Mouse (Mus musculus) forebrain, embryonic 16.5 days (tissue): ENCODE data around the gene Tpd52l2. TPM values are rescaled to one million over a fixed set of nuclear protein-coding genes. Genes with fewer than 3 reads are reported as not detected.

Source experiments
- ATAC-seq: fragments of 200-750 bp; cut with Nextera tagmentation; 2 replicates; pipeline ENCODE4 v1.8.0; 2017; ENCODE audit warnings: mild to moderate bottlenecking, moderate library complexity
- H3K27ac ChIP-seq: fragments of 300-500 bp; sonication (generic); 2 replicates; pipeline ENCODE4 v1.5.1; 2014; ENCODE audit warnings: low read length, control low read depth
- H3K27me3 ChIP-seq: fragments of 300-500 bp; sonication (generic); replicated peaks from 2 replicates; pipeline ENCODE4 v1.6.1; 2014; ENCODE audit warnings: low read length; ENCODE audit not compliant: control insufficient read depth, insufficient read depth
- H3K36me3 ChIP-seq: fragments of 300-500 bp; sonication (generic); 2 replicates; pipeline ENCODE4 v1.6.1; 2014; ENCODE audit not compliant: control insufficient read depth, insufficient read depth
- H3K4me1 ChIP-seq: fragments of 300-500 bp; sonication (generic); replicated peaks from 2 replicates; pipeline ENCODE4 v1.6.1; 2014; ENCODE audit warnings: low read length; ENCODE audit not compliant: control insufficient read depth, insufficient read depth
- H3K4me2 ChIP-seq: fragments of 300-500 bp; sonication (generic); 2 replicates; pipeline ENCODE4 v1.6.1; 2014; ENCODE audit warnings: mild to moderate bottlenecking, low read length, control low read depth
- H3K4me3 ChIP-seq: fragments of 300-500 bp; sonication (generic); replicated peaks from 2 replicates; pipeline ENCODE4 v1.5.1; 2014; ENCODE audit warnings: mild to moderate bottlenecking, low read length, control low read depth
- H3K9ac ChIP-seq: fragments of 300-500 bp; sonication (generic); replicated peaks from 2 replicates; pipeline ENCODE4 v1.6.1; 2014; ENCODE audit warnings: low read depth, low read length, control low read depth
- H3K9me3 ChIP-seq: fragments of 300-500 bp; sonication (generic); 2 replicates; pipeline ENCODE4 v1.6.1; 2016; ENCODE audit warnings: low read length; ENCODE audit not compliant: control insufficient read depth
- WGBS: fragments of 180-500 bp; shearing (Covaris S2); extraction: QIAGEN DNeasy Blood & Tissue Kit; methylation state at CpG from one replicate; pipeline ENCODE4 v1.1.7; 2014; 5-methylcytosine and 5-hydroxymethylcytosine counted together
- polyA plus RNA-seq: library from polyadenylated mRNA; unstranded; fragments of >200 nt; fragmentation: Nextera tagmentation; extraction: Ambion mirVana; gene quantifications from 2 replicates; pipeline ENCODE4 v1.2.1, GENCODE M21; 2015

Gene Tpd52l2
- polyA plus RNA-seq: 135 and 139 TPM in 2 replicates

GRCm38 (mm10) chr2:181496831-181497547 lies at the start of gene Tpd52l2:
Tpd52l2 (plus strand) TSS chr2:181497142.
- WGBS: under 1% methylated on average over 45 of the region's 46 CpGs
- H3K4me3 ChIP-seq: peak within 1 kb of the TSS; percentile 70
- peaks cover 16% of the 10 kb centered on the region for H3K4me1 ChIP-seq
- peak within 1 kb of the TSS; percentile 82 for H3K27ac ChIP-seq
- H3K4me2 ChIP-seq: peak within 1 kb of the TSS; percentile 82
- peaks cover 14% of the 10 kb centered on the region for H3K36me3 ChIP-seq
- H3K27me3 ChIP-seq: no peaks in the 10 kb centered on the region
- ATAC-seq: peak; percentile 99
- H3K9me3 ChIP-seq: no peaks in the 10 kb centered on the region
- H3K9ac ChIP-seq: peak within 1 kb of the TSS; percentile 77

- H3K4me1 ChIP-seq: no peaks in the 10 kb centered on the region
These were observed 44.8 kb upstream of the Tpd52l2 start for GRCm38 (mm10) chr2:181452181-181452580.

GRCm38 (mm10) chr2:181453274-181453673 lies 43.7 kb upstream of the Tpd52l2 start:
- no peak overlapping the region for H3K27ac ChIP-seq
- H3K9me3 ChIP-seq: no peaks in the 10 kb centered on the region
- H3K4me3 ChIP-seq: no peak overlapping the region
- H3K36me3 ChIP-seq: no peaks in the 10 kb centered on the region
- peaks cover 7% of the 10 kb centered on the region; the same call in 1 of the 2 replicates for H3K27me3 ChIP-seq
- 70% methylated on average over 1 of the region's 1 CpGs for WGBS
- ATAC-seq: no peak
- H3K9ac ChIP-seq: no peak overlapping the region
- H3K4me1 ChIP-seq: peaks cover 6% of the 10 kb centered on the region
- H3K4me2 ChIP-seq: no peak overlapping the region

More at GRCm38 (mm10) chr2:181452181-181452580, 44.8 kb upstream of the Tpd52l2 start:
- no peak for ATAC-seq
- peaks cover 4% of the 10 kb centered on the region; the same call in 1 of the 2 replicates for H3K27me3 ChIP-seq
- no peak overlapping the region for H3K9ac ChIP-seq
- WGBS: 81% methylated on average over 4 of the region's 4 CpGs
- H3K4me3 ChIP-seq: no peak overlapping the region
- H3K36me3 ChIP-seq: no peaks in the 10 kb centered on the region
- H3K9me3 ChIP-seq: no peaks in the 10 kb centered on the region
- H3K27ac ChIP-seq: no peak overlapping the region
- no peak overlapping the region for H3K4me2 ChIP-seq

- no peaks in the 10 kb centered on the region for H3K36me3 ChIP-seq
- 89% methylated on average over 2 of the region's 2 CpGs for WGBS
- H3K4me2 ChIP-seq: no peak overlapping the region
- peaks cover 19% of the 10 kb centered on the region for H3K4me1 ChIP-seq
- no peak overlapping the region for H3K27ac ChIP-seq
- no peak overlapping the region for H3K9ac ChIP-seq
- peaks cover 18% of the 10 kb centered on the region for H3K27me3 ChIP-seq
- no peaks in the 10 kb centered on the region for H3K9me3 ChIP-seq
- H3K4me3 ChIP-seq: no peak overlapping the region
- no peak for ATAC-seq
These were observed 41.0 kb upstream of the Tpd52l2 start for GRCm38 (mm10) chr2:181455899-181456298.

GRCm38 (mm10) chr2:181457831-181458230 lies 39.1 kb upstream of the Tpd52l2 start:
- 2% methylated on average over 15 of the region's 15 CpGs for WGBS
- no peak overlapping the region for H3K9ac ChIP-seq
- H3K9me3 ChIP-seq: no peaks in the 10 kb centered on the region
- H3K4me1 ChIP-seq: peaks cover 19% of the 10 kb centered on the region
- ATAC-seq: no peak
- no peaks in the 10 kb centered on the region for H3K36me3 ChIP-seq
- H3K27ac ChIP-seq: no peak overlapping the region
- peaks cover 23% of the 10 kb centered on the region for H3K27me3 ChIP-seq
- peak overlapping the region; percentile 75 for H3K4me3 ChIP-seq
- peak overlapping the region; percentile 81 for H3K4me2 ChIP-seq

GRCm38 (mm10) chr2:181458411-181459152 lies 38.4 kb upstream of the Tpd52l2 start:
- Histone ChIP-seq H3K36me3 (no peaks in the 10 kb centered on the region), H3K4me2 (peak overlapping the region; percentile 81), H3K9me3 (no peaks in the 10 kb centered on the region), H3K4me1 (peaks cover 19% of the 10 kb centered on the region), H3K4me3 (peak overlapping the region; percentile 75), H3K27me3 (peaks cover 23% of the 10 kb centered on the region), H3K27ac (0 out of 2 replicates have a peak overlapping the region, but pooled peaks have one; percentile 20), H3K9ac (peak overlapping the region; percentile 75)
- ATAC-seq: peak; percentile 15
- WGBS: under 1% methylated on average over 66 of the region's 72 CpGs

GRCm38 (mm10) chr2:181459153-181459672 lies 37.7 kb upstream of the Tpd52l2 start, which contains the start of gene Zbtb46:
Zbtb46 (minus strand) TSS chr2:181459426.
- H3K4me2 ChIP-seq: peak within 1 kb of the TSS; percentile 81
- 0 out of 2 replicates have a peak within 1 kb of the TSS, but pooled peaks have one; percentile 20 for H3K27ac ChIP-seq
- H3K9ac ChIP-seq: peak within 1 kb of the TSS; percentile 75
- ATAC-seq: peak; percentile 85
- H3K4me3 ChIP-seq: peak within 1 kb of the TSS; percentile 75
- under 1% methylated on average over 75 of the region's 83 CpGs for WGBS
- peaks cover 23% of the 10 kb centered on the region for H3K27me3 ChIP-seq
- H3K36me3 ChIP-seq: no peaks in the 10 kb centered on the region
- H3K4me1 ChIP-seq: peaks cover 19% of the 10 kb centered on the region
- no peaks in the 10 kb centered on the region for H3K9me3 ChIP-seq

- peak overlapping the region; percentile 75 for H3K9ac ChIP-seq
- peaks cover 19% of the 10 kb centered on the region for H3K4me1 ChIP-seq
- whole genome bisulfite sequencing: under 1% methylated on average over 69 of the region's 71 CpGs
- H3K27ac ChIP-seq: no peak overlapping the region
- H3K27me3 ChIP-seq: peaks cover 23% of the 10 kb centered on the region
- no peaks in the 10 kb centered on the region for H3K9me3 ChIP-seq
- peak overlapping the region; percentile 75 for H3K4me3 ChIP-seq
- peak overlapping the region; percentile 81 for H3K4me2 ChIP-seq
- H3K36me3 ChIP-seq: no peaks in the 10 kb centered on the region
- ATAC-seq: peak; percentile 43
These were observed 37.0 kb upstream of the Tpd52l2 start for GRCm38 (mm10) chr2:181459673-181460621.
